Mouse (Mus musculus): ENCODE measurements around the gene Mfn2.

- TF ChIP-seq CTCF (IDR thresholded peaks at IDR 0.05; ENCODE audit: insufficient read depth, low read depth, low read length) (no peak), POLR2A (IDR thresholded peaks at IDR 0.05; ENCODE audit: insufficient read depth, low read depth, low read length) (no peak)
Measured at GRCm38 (mm10) chr4:147943005-147943404, 38.5 kb upstream of the Mfn2 start.
